Mouse (Mus musculus): ENCODE data around the gene Slc12a4.
A peak's percentile ranks its signal among the peaks of the same experiment; 100 is the strongest.
"Not testable (repeated sequence)": the region's sequence is repeated elsewhere in the genome, so short reads cannot be mapped to it uniquely, and the experiment has no call there.

Slc12a4 gene

DNA sequence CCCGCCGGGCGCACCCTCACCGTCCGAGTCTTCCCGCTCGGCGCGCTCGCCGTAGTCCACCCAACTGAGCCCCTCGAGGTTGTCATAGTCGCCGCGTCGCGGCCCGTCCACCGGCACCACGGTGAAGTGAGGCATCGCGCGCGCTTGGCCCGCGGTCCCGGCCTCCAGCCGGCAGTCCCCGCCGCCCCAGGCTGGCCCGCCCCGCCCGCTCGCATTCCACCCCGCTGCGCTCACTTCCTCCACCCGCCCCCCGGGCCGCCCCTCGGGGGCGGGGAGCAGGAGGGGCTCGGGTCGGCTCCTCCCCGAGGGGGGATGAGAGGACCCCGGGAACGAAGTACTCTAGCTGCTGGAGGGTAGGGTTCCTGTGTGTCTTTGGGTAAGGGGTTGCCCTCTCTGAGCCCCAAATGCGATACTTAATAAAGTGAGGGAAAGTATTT lies at the start of gene Slc12a4:
Gene Slc12a4 (minus strand): TSS at position 193 of the 437 bp plus-strand sequence.
- DNase-seq (ENCODE audit: low spot score): peak; percentile 69

DNA sequence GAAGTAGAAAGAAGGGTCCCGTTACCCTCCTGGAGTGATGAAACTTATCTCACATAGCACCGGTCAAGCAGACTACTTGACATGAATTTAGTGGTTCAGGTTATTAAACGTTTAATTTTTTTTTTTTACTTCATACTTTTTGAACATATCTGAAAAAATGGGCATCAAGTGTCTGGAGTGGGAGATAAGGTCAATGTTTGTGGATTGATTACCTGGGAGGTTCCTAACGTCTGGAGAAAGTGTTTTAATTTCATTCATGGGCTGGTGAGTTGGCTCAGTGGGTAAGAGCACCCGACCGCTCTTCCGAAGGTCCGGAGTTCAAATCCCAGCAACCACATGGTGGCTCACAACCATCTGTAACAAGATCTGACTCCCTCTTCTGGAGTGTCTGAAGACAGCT lies 46.3 kb upstream of the Slc12a4 start:
- DNase-seq (ENCODE audit: low spot score): not testable (repeated sequence)

DNA sequence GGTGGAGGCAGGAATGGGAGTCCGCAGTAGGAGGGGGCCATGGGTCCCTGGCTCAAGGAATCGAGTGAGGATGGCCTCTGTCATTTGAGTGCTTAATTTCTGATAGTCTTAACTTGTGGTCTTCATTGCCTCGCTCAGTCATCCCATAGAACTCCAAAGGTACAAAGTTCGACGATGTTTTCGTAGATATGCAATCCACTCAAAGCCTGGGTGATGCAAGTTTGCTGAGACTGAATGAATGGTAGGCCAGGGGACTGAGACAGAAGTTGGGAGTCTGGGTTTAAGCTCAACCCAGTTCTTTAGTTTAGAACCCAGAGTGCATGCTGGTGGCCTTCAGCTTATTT lies 45.7 kb upstream of the Slc12a4 start, which contains the start of gene Ddx28:
Gene Ddx28 (minus strand): TSS at position 240 of the 344 bp plus-strand sequence.
- DNase-seq (ENCODE audit: low spot score): no peak

DNA sequence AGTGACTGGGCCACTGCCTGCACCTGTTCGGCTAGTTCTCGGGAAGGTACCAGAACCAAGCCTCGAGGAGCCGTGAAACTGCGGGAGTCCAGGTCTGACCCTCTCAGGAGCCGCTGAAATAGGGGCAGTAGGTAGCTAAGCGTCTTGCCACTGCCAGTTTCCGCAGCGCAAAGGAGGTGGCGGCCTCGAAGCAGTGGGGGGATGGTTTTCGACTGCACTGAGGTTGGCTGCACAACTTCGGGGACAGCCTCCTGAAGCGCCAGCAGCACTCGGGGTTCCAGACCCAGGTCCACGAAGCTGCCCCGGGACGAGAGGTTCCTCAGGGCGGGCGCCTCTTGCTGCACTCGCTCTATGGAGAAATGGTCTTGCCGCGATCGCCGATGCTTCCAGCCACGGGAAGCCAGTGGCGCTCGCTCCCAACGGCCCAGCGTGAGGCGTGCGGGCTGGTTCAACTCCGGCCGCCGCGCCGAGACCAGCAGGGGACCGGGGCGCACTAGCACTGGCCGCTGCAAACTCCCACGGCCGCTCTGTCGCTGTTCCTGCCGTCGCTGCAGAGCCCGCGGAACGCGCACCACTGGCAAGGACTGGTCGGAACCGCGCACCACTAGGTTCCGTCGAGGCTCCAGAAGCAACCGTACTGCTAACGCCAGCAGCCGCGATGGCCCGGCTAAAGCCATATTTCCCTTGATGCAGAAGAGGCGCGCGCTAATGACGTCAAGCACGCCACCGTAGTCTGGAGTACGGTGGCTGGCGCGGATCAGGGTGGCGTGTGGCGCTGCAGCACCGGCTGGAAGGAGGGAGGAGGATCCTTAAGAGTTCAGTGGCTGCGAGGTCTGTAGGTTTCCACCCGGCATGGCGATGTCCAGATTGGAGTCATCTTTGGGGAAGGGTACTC lies 45.1 kb upstream of the Slc12a4 start:
- DNase-seq (ENCODE audit: low spot score): peak; percentile 100

DNA sequence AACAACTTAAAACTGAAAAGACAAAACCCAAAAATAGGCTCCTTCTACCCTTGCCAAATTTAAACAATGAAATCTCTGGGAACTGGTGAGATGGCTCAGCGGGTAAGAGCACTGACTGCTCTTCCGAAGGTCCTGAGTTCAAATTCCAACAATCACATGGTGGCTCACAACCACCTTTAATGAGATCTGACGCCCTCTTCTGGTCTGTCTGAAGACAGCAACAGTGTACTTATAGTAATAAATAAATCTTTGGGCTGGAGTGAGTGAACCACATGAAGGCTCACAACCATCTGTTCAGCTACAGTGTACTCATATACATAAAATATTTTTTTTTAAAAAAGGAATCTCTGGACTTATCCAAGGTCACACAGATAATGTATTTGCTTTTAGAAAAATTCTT lies 42.0 kb upstream of the Slc12a4 start:
- not testable (repeated sequence) for DNase-seq (ENCODE audit: low spot score)

DNA sequence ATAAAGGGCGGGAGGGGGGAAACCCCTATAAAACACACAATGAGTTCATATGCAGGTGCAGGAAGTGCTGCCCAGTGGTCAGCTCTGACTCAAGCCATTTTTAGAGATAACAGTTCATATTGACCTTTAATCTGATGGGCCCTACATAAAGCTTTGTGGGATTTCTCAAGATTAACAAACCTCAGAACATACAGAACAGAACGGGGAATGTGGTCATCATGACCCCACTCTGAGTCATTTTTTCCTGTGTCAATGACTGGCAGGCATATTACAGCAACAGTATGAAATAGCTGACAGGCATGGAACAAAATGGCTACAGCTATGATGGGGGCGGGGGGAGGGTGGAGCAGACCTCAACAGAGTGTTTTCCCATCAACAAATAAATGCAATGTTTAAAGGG lies 41.2 kb upstream of the Slc12a4 start:
- DNase-seq (ENCODE audit: low spot score): no peak

DNA sequence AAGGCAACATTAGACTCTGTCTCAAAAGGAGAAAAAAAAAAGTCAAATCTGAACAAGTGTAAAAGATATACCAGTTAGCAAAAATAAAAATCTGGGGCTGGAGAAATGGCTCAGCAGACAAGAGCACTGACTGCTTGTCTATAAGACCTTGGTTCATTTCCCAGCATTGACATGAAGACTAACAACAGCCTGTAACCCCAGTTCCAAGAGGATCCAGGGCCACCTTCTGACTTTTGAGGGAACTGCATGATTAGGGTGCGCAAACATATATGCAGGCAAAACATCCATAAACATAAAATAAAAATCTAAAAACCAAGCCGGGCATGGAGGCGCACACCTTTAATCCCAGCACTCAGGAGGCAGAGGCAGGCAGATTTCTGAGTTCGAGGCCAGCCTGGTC lies 40.5 kb upstream of the Slc12a4 start:
- no peak for DNase-seq (ENCODE audit: low spot score)

DNA sequence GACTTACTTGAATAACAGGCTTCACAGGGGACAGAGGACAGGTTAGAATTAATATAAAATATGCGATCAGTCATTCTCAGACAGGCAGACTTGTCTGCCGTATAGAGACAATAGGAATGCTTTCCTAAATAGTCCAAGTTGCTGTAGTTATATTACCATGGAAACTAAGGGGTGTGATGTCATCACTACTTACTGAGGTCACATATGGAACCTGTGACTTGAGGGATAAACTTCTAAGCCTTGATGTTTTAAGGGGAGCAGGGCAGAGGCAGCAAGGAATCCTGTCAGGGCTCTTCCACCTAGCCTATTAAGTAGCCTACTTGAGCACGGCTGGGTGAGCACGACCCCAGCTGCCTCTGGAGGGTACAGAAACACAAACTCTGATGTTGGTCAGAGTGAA lies 40.0 kb upstream of the Slc12a4 start, which contains the start of gene Dpep2nb:
Gene Dpep2nb (minus strand): TSS at position 101 of the 400 bp plus-strand sequence.
- DNase-seq (ENCODE audit: low spot score): no peak

DNA sequence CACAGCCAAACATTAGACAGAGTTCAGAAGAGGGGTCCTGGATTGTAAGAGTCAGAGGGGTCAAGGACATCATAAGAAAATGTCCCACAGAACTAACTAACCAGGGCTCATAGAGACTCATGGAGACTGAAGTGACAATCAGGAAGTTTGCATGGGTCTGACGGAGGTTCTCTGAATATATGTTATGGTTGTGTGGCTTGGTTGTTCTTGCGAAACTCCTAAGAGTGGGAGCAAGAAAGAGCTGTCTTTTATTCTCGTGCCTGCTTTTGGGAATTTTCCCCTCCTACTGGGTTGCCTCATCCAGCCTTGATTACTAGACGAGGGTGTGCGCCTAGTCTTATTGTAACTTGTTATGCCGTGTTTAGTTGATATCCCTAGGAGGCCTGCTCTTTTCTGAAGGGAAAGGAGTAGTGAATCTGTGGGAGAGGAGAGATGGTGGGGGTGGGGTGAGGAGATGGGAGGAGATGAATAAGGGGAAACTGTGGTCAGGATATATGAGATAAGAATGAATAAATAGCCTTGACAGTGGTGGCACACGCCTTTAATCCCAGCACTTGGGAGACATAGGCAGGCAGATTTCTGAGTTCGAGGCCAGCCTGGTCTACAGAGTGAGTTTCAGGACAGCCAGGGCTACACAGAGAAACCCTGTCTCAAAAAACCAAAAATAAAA lies 38.8 kb upstream of the Slc12a4 start:
- no peak for DNase-seq (ENCODE audit: low spot score)

DNA sequence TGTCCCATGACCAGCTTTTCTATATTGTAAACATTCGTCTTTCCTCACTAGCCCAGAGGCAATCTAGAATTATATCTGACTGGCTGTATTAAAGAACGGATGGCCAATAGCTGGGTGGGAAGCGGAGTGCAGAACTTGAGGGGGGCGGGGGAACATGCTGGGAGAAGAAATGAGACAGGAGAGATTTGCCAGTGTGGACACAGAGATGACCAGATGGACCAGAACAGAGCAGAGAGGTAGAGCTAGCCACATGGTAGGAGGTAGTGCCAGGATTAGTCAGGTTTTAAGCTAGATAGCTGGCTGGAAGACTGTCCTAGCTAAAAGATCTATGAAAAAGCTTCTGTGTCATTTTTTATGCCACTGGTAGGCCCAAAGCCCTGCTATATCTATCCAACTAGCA lies 36.0 kb upstream of the Slc12a4 start:
- no peak for DNase-seq (ENCODE audit: low spot score)

DNA sequence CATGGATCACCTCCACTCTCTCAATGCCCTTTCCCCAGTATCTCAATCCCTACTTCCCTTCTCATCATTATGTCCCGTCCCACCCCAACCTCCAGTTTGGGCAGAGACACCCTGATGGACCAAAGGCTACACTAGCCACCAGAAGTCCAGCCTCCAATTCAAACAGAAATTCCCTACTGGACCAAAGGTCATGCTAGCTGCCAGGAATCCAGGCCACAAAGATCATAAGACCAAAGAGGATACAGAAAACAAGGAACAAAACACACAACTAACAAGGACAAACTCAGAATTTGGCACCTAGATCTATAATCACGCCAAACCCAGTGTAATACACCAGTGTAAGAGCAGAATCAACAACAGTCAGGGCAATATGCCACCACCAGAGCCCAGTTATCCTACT lies 33.1 kb upstream of the Slc12a4 start:
- DNase-seq (ENCODE audit: low spot score): no peak

DNA sequence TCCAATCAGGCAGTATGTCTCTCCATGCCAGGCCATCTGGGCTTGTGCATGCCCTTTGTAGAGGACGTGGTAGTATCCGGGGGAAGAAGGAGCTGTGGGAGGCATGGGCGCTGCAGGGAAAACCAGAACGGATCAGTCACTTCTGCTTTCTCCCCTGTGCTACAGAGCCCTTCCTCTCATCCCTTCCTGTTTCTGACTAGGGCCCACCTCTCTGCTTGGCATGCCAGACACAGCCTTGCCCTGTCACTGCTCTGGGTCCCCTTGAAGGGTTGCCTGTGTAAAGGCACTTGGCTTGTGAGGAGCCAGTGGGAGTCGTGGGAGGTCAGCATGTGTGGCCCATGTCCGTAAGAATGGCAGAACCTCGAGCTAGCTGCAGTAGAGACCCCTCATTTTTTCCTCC lies 30.5 kb upstream of the Slc12a4 start:
- DNase-seq (ENCODE audit: low spot score): no peak

DNA sequence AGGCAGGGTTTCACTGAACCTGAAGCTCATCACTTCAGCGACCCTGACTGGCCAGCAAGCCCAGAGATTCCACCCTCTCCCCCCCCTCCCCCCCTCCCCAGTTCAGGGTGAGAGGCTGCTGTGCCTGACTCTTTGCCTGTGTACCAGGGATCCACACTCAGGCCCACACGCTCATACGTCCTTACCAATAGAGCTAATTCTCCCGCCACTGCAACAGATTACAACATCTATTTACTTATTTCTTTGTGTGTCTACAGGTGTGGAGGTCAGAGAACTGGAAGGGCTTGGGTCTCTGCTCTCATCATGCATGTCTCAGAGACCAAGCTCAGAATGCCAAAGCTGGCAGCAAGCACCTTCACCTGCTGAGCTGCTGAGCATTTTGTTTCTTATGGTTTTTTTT lies 27.3 kb upstream of the Slc12a4 start:
- DNase-seq (ENCODE audit: low spot score): no peak

DNA sequence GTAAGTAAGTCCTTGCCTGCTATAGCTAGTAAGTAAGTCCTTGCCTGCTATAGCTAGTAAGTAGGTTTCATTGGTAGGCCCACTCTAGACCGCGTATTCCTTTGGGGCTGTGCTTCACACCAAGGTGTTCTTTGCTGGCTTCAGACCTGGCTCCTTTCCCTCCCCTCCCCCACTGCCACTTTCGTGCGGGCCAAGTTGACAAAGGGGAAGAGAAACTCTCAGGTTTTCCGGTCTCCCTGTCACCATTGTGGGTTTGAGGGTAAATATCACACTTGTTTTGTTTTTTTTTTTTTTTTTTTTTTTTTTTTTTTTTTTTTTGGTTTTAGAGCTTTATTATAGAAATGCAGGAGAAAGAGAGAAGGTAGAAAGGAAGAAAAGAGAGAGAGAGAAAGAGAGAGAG lies 26.6 kb upstream of the Slc12a4 start:
- no peak for DNase-seq (ENCODE audit: low spot score)

DNA sequence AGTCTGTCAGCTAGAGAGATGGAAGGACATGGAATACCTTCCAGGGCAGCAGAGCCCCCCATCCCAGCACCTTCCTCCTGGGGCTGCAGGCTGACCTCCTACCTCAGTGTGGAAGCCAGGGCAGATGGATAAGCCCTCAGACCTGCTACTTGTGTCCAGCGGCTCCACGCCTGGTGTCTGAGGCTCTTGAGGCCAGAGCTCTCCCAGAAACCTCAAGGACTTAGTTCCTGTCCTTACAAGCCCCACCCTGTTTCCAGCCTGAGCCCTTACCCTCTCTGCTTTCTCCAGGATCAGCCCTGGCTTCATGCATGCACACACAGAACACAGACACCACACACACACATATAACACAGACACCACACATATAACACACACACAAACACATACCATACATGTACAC lies 25.6 kb upstream of the Slc12a4 start:
- DNase-seq (ENCODE audit: low spot score): no peak

DNA sequence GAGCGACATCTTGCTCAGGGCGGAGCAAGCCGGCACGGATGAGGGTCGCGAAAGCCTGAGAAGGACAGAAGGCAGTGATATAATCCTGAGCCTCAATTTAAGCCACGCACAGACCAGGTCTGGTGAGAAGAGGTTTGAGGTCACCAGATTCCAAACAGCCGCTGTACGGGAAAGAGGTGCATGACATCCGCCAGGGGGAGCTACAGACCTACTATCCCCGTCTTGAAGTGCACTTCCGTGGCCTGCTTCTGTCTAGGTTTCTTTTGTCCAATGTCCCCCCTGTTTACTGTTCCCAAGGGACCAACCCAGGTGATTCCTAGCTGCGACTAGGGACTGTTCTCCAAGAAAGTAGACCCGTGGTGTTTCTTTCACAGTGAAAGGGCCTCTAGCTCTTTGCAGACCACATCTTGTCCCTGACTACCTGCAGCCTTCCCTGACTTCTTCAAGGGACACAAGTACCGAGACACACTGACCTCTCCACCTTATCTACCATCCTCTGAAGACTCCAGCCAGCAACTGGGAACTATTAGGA lies 25.0 kb upstream of the Slc12a4 start, which contains the start of gene Dus2:
Gene Dus2 (plus strand): TSS at position 482 of the 532 bp plus-strand sequence.
- DNase-seq (ENCODE audit: low spot score): peak; percentile 94

DNA sequence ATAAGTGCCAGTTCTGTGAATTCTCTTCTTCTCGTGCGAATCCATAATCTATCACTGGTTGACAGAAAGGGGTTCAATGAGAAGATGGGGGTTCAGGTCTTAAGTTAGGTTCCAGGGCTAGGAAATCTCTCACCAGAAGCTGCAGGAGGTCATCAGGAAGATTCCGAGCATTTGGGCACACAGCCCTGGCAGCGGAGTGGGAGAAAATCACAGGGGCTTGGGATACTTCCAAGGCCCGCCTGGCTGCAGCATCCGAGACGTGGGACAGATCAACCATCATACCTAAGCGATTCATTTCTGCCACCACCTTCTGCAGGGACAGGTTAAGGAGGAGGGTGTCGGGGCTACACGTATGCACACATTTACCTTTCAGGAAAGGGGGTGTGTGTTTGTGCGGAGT lies 22.6 kb upstream of the Slc12a4 start:
- no peak for DNase-seq (ENCODE audit: low spot score)

DNA sequence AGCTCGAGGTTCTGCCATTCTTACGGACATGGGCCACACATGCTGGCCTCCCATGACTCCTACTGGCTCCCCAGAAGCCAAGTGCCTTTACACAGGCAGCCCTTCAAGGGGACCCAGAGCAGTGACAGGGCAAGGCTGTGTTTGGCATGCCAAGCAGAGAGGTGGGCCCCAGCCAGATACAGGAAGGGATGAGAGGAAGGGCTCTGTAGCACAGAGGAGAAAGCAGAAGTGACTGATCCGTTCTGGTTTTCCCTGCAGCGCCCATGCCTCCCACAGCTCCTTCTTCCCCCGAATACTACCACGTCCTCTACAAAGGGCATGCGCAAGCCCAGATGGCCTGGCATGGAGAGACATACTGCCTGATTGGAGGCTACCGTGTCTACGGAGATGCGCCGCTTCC lies 17.5 kb upstream of the Slc12a4 start:
- not testable (repeated sequence) for DNase-seq (ENCODE audit: low spot score)

DNA sequence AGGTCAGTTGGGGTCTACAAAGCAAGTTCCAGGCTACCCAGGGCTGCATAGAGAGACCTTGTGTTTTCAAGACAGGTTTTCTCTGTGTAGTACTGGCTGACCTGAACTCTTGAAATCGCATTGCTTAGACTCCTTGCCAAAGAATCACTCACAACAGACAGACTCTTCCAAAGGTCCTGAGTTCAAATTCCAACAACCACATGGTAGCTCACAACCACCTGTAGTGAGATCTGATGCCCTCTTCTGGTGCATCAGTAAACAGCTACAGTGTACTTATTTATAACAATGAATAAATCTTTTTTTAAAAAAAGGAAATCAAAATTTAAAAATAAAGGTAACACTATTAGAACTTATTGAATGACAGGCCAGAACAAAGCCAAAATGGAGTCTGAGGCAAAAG lies 15.2 kb upstream of the Slc12a4 start:
- DNase-seq (ENCODE audit: low spot score): no peak

DNA sequence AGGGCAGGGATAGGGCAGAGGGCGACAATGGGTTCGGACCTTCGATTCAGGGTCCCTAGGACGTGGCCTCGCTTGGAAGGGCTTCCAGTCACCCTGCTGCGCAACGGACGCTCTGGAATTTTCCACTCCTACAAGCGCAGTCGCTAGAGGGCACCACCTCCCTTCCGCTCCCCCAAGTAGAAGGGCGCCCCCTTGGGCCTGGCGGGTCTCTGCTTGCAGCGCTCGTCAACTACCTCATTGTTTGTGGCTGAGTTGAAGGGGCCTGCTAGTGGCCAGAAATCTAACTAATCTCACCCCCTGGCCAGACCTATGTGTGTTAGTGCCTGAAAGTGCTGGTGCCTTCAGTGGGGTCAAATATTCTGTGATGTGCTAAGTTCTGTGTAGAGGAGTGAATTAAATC lies 13.4 kb upstream of the Slc12a4 start, which contains the start of gene Dpep3:
Gene Dpep3 (minus strand): TSS at position 105 of the 400 bp plus-strand sequence.
- no peak for DNase-seq (ENCODE audit: low spot score)

DNA sequence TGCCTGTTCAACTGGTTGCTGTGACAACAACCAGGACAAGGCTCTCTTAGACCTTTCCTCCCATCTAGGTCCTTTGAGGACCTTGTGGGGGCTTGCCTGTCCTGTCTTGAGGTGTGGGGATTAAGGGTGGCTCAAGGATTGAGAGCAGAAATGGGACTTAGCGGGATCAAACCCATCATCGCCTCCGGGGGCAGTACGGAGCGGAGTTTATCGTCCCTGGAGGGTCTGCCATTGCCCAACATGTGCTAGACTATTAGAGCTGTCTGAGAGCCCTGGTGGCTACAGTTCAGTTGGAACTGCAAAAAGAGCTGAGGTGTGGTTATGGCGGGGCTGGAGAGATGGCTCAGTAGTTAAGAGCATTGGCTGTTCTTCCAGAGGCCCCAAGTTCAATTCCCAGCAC lies 9.5 kb upstream of the Slc12a4 start:
- DNase-seq (ENCODE audit: low spot score): peak; percentile 36

DNA sequence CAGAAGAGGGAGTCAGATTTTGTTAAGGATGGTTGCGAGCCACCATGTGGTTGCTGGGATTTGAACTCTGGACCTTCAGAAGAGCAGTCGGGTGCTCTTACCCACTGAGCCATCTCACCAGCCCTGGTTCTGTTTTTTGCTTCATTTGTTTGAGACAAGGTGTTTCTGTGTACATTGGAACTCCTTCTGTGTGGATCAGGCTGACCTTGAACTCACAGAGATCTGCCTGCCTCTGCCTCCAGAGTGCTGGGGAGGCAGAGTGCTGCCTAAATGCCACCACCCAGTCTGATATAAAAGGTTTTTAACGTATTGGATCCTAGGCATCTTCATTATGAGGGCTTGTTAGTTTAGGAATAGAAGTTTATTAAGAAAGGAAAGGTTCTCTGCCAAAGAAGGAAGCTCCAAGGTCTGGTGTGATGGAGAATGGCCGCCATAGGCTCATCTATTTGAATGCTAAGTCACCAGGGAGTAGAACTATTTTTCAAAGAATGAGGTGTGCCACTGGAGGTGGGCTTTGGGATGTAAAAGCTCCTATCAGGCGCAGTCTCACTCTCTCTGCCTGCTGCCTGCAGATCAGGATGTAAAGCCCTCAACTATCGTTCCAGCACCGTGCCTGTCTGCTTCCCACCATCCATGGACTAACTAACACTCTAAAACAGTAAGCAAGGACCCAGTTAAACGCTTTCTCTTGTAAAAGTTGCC lies 5.3 kb upstream of the Slc12a4 start:
- DNase-seq (ENCODE audit: low spot score): no peak
